Mouse (Mus musculus): Measurements from ENCODE around the gene Pgm5. TPM values are rescaled to one million over a fixed set of nuclear protein-coding genes. Genes with fewer than 3 reads are reported as not detected.

Gene Pgm5
- polyA plus RNA-seq, 1 experiment, result 18.3 TPM

DNA sequence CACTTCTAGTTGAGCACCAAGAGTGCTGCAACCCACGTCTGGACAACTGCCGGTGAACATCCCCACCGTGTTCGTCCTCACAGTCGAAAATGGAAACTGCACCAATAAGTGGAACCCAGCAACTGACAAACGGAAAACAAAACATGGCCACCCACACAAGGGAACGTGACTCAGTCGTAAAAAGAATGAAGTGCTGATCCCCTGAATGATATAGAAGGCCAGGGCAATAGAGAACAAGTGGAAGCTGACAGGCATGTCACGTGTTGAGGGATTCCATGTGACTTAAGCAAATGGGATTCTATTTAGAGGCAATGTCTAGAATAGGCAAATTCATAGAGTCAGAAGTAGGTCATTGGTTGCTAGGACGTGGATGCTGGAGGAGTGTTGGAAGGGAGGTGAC is 137.3 kb downstream of the Pgm5 start:
- TF ChIP-seq POLR2A (IDR thresholded peaks at IDR 0.05; ENCODE audit: low read depth, low read length), result no peak
- no peak for TF ChIP-seq CTCF (IDR thresholded peaks at IDR 0.05; ENCODE audit: extremely low read depth, insufficient read length, insufficient replicate concordance, low read depth, low read length)
- WGBS, result 78% methylated on average over 10 of the region's 10 CpGs
- no peaks in the 10 kb centered on the region for H3K36me3 ChIP-seq (ENCODE audit: control insufficient read depth, insufficient read depth, low read length)

DNA sequence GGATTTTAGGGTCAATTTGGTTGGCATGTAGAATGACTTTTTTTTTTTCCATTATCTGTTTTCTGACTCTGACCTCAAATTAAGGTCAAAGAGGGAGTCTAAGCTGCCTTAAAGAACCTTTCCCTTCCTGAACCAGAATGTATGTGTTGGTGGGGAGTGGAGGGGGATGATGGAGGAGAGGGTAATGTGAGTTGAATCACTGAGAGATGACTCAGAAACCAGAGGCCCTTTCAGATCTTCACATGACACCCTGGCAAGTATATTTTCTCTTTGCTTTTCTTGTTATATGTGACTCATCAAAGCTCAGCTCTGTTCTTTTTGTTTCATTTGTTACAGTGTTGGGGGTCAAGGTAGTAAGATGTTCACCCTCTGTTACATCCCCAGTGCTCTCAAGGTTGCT is 141.2 kb downstream of the Pgm5 start:
- H3K4me3 ChIP-seq (ENCODE audit: low read depth, low read length), result no peak overlapping the region
- no peak overlapping the region for H3K27ac ChIP-seq (ENCODE audit: insufficient read depth, low read depth, low read length)
- TF ChIP-seq POLR2A (IDR thresholded peaks at IDR 0.05; ENCODE audit: low read depth, low read length) (no peak), CTCF (IDR thresholded peaks at IDR 0.05; ENCODE audit: extremely low read depth, insufficient read length, insufficient replicate concordance, low read depth, low read length) (no peak)
- H3K4me1 ChIP-seq (ENCODE audit: control insufficient read depth, insufficient read depth, insufficient read length, low read length), result no peaks in the 10 kb centered on the region
- no peaks in the 10 kb centered on the region for H3K36me3 ChIP-seq (ENCODE audit: control insufficient read depth, insufficient read depth, low read length)
- no peaks in the 10 kb centered on the region for H3K27me3 ChIP-seq (ENCODE audit: control insufficient read depth, insufficient read depth, low read length)

More for the DNA sequence above, 137.3 kb downstream of the Pgm5 start:
- no peak overlapping the region for H3K27ac ChIP-seq (ENCODE audit: insufficient read depth, low read depth, low read length)
- no peaks in the 10 kb centered on the region for H3K27me3 ChIP-seq (ENCODE audit: control insufficient read depth, insufficient read depth, low read length)
- H3K4me3 ChIP-seq (ENCODE audit: low read depth, low read length), result no peak overlapping the region
- H3K4me1 ChIP-seq (ENCODE audit: control insufficient read depth, insufficient read depth, insufficient read length, low read length), result no peaks in the 10 kb centered on the region

DNA sequence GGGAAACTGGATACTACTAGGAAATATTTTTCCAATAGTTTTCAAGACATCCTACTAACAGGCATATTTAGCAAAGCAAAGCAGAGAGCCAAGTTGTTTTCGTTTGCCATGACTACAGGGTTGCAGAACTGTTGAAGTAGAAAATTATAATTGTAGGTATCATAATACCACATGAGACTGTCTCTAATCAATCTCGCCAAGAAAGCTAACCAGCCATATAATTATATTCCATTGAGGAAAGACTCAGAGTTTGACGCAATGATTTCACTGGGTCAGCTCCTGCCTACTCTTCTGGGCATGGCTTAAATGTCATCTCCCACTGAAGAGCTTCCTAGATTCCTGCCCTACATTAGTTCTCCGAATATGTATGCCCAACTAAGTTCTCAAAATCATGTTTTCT is 142.2 kb downstream of the Pgm5 start:
- H3K27me3 ChIP-seq (ENCODE audit: control insufficient read depth, insufficient read depth, low read length), result no peaks in the 10 kb centered on the region
- no peak overlapping the region for H3K27ac ChIP-seq (ENCODE audit: insufficient read depth, low read depth, low read length)
- 84% methylated on average over 4 of the region's 4 CpGs for WGBS

DNA sequence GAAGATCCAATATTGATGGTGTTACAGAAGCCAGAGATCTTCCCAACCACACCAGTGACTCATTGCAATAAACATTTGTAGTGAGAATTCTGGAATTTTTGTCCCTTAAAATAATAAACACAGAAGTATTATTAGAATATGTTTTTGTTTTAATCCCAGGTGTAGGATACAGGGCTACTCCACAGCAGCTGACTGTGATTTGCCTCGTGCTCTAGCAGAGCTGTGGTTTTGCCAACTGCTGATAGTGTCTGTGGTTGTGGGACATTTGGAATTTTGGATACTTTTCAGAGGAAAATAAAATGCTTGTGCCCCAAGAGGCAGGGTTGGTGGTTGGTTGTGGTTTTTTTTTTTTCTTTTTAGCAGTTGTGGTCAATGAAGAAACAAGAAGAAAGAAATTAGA is 143.6 kb downstream of the Pgm5 start:
- Histone ChIP-seq H3K27ac (ENCODE audit: insufficient read depth, low read depth, low read length) (no peak overlapping the region), H3K27me3 (ENCODE audit: control insufficient read depth, insufficient read depth, low read length) (no peaks in the 10 kb centered on the region), H3K4me3 (ENCODE audit: low read depth, low read length) (no peak overlapping the region), H3K36me3 (ENCODE audit: control insufficient read depth, insufficient read depth, low read length) (no peaks in the 10 kb centered on the region), H3K4me1 (ENCODE audit: control insufficient read depth, insufficient read depth, insufficient read length, low read length) (no peaks in the 10 kb centered on the region)
- 76% methylated on average over 1 of the region's 1 CpGs for WGBS
- no peak for TF ChIP-seq CTCF (IDR thresholded peaks at IDR 0.05; ENCODE audit: extremely low read depth, insufficient read length, insufficient replicate concordance, low read depth, low read length)
- no peak for TF ChIP-seq POLR2A (IDR thresholded peaks at IDR 0.05; ENCODE audit: low read depth, low read length)

More for the DNA sequence above, 142.2 kb downstream of the Pgm5 start:
- Histone ChIP-seq H3K36me3 (ENCODE audit: control insufficient read depth, insufficient read depth, low read length) (no peaks in the 10 kb centered on the region), H3K4me3 (ENCODE audit: low read depth, low read length) (no peak overlapping the region), H3K4me1 (ENCODE audit: control insufficient read depth, insufficient read depth, insufficient read length, low read length) (no peaks in the 10 kb centered on the region)
- TF ChIP-seq CTCF (IDR thresholded peaks at IDR 0.05; ENCODE audit: extremely low read depth, insufficient read length, insufficient replicate concordance, low read depth, low read length) (no peak), POLR2A (IDR thresholded peaks at IDR 0.05; ENCODE audit: low read depth, low read length) (no peak)

DNA sequence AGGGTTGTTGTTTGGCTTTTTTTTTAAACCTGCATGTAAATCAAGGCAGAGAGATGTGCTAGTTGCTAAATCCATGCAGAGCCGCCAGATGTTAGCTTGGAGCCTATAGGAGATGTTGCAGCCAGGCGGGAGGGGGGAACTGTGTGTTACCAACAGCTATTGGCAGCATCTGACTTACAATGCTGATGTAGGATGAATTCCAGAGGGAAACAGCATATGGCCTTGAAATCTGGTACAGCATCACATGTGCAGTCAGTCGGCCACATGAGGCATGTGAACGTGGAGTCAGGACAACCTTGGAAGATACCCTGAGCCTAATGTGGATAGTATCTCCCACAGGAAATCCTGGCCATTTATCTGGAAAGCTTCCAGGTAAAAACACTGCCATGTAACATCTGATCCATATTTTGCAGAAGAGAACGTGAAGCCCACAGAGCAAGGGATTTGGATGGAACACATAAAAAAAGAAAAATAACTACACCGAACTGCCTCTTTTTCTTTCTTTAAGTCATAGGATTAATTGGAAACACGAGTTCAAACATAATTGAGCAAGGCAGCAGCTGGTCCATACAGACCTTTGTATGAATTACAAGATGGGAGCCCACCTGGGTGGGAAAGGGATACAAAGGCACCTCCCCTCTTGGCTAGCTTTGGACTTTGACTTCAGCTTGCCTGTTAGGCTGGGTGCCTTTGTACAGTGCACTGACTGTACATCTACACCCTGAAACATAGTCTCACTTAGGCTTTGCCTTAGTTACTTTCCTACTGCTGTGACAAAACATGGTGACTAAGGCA is 145.2 kb downstream of the Pgm5 start:
- Histone ChIP-seq H3K36me3 (ENCODE audit: control insufficient read depth, insufficient read depth, low read length) (no peaks in the 10 kb centered on the region), H3K27me3 (ENCODE audit: control insufficient read depth, insufficient read depth, low read length) (no peaks in the 10 kb centered on the region), H3K4me1 (ENCODE audit: control insufficient read depth, insufficient read depth, insufficient read length, low read length) (no peaks in the 10 kb centered on the region), H3K27ac (ENCODE audit: insufficient read depth, low read depth, low read length) (no peak overlapping the region), H3K4me3 (ENCODE audit: low read depth, low read length) (no peak overlapping the region)
- no peak for TF ChIP-seq POLR2A (IDR thresholded peaks at IDR 0.05; ENCODE audit: low read depth, low read length)
- no peak for TF ChIP-seq CTCF (IDR thresholded peaks at IDR 0.05; ENCODE audit: extremely low read depth, insufficient read length, insufficient replicate concordance, low read depth, low read length)
- WGBS, result 90% methylated on average over 7 of the region's 7 CpGs

DNA sequence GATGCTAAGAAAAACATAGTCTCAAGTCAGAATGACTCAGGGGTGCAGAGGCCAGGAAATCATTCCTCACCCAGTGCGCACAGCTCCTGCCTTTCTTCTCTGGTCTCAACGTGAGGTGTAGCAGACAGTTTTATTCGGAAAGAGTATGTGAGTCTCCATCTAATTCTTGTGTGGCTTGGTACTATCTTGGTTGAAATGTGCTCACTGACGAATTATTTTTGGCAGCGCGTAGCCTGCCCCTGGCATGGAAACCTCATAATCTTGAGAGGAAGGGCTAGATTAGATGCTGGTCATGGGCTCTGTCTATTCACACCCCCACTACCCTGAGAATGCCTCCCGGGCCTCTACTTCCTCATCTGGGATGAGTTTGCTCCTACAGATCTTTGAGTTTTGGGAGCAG is 153.6 kb downstream of the Pgm5 start:
- Histone ChIP-seq H3K4me1 (ENCODE audit: control insufficient read depth, insufficient read depth, insufficient read length, low read length) (peaks cover 13% of the 10 kb centered on the region; the same call in 1 of the 2 replicates), H3K36me3 (ENCODE audit: control insufficient read depth, insufficient read depth, low read length) (no peaks in the 10 kb centered on the region; the same call in 1 of the 2 replicates), H3K4me3 (ENCODE audit: low read depth, low read length) (no peak overlapping the region), H3K27me3 (ENCODE audit: control insufficient read depth, insufficient read depth, low read length) (no peaks in the 10 kb centered on the region), H3K27ac (ENCODE audit: insufficient read depth, low read depth, low read length) (no peak overlapping the region)
- no peak for TF ChIP-seq CTCF (IDR thresholded peaks at IDR 0.05; ENCODE audit: extremely low read depth, insufficient read length, insufficient replicate concordance, low read depth, low read length)
- TF ChIP-seq POLR2A (IDR thresholded peaks at IDR 0.05; ENCODE audit: low read depth, low read length), result no peak
- 82% methylated on average over 7 of the region's 7 CpGs for WGBS

DNA sequence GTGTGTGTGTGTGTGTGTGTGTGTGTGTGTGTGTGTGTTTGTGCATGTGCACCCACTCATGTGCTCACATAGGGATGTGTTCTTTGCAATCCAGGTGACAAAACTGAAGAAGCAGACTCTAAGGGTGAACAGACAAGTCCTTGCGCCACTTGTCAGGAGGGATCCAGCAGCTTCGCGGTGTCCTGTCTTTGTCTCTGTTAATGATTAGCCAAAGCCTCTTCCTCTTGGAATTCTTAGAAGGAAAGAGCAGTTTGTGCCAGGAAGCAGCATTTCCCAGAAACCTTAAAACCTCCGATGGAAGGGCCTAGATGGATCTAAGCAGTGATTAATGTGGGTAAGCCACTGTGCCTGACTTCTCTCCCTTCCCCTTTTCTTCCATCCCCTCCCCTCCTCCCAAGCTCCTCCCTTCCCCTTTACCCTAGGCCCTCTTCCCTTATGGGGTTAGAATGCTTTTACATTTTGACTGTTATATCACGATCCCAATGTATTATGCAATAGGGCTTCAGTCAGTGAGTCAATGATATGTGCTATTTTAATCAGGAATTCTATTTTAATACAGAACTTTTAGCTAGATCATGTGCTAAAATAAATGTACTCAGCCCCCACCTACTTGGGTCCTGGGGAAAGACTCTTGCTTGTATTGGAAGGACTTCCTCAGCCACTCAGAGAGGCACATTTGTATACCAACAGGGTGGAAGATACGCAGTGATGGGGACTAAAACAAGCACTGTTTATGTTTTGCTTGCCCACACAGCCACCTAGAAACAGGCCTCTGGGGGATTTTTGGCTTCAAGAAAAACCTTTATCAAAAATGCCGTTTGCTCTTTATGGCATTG is 154.4 kb downstream of the Pgm5 start:
- TF ChIP-seq CTCF (IDR thresholded peaks at IDR 0.05; ENCODE audit: extremely low read depth, insufficient read length, insufficient replicate concordance, low read depth, low read length) (no peak), POLR2A (IDR thresholded peaks at IDR 0.05; ENCODE audit: low read depth, low read length) (no peak)
- H3K4me1 ChIP-seq (ENCODE audit: control insufficient read depth, insufficient read depth, insufficient read length, low read length), result peaks cover 13% of the 10 kb centered on the region; the same call in 1 of the 2 replicates
- H3K27ac ChIP-seq (ENCODE audit: insufficient read depth, low read depth, low read length), result 0 out of 2 replicates have a peak overlapping the region, but pooled peaks have one; percentile 7
- H3K27me3 ChIP-seq (ENCODE audit: control insufficient read depth, insufficient read depth, low read length), result no peaks in the 10 kb centered on the region
- no peaks in the 10 kb centered on the region; the same call in 1 of the 2 replicates for H3K36me3 ChIP-seq (ENCODE audit: control insufficient read depth, insufficient read depth, low read length)
- no peak overlapping the region for H3K4me3 ChIP-seq (ENCODE audit: low read depth, low read length)
- 35% methylated on average over 7 of the region's 7 CpGs for WGBS
